Mouse (Mus musculus) ovary, adult 18-20 months (tissue): Measurements from ENCODE around the gene Trub1.

ENCODE experiments used
- DNase-seq: peaks from one replicate; pipeline ENCODE4 v3.0.0; 2022; ENCODE audit warnings: low spot score, mixed read lengths

Gene Trub1

DNA sequence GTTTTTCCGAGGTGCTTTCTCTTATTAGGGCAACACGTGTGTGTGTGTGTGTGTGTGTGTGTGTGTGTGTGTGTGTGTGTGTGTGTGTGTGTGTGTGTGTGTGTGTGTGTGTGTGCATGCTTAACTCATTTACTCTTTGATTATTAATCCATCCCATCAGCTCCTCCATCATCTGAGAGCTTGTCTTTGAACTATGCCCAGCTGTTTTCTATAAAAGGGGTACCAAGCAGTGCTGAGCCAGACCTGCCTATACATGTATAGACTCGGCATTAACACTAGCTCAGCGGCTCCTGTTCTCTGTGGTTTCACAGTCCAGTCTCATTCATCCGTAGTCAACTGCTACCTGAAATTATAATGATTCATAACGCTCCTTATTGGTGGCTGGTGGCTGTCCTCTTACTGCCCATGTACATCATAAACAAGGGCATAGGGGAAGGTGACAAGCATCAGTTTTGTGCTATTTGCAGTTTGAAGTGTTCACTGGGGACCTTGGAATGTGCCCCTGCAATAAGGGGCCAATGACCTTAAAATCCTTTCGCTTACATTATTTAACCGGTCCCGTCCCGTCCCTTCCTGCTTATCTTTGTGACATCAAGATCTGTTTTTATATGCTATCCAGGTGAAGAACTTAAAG is 45.5 kb downstream of the Trub1 start:
- DNase-seq, result no peak

- no peak for DNase-seq
Observed at GRCm38 (mm10) chr19:57498884-57499410, 46.2 kb downstream of the Trub1 start.

DNA sequence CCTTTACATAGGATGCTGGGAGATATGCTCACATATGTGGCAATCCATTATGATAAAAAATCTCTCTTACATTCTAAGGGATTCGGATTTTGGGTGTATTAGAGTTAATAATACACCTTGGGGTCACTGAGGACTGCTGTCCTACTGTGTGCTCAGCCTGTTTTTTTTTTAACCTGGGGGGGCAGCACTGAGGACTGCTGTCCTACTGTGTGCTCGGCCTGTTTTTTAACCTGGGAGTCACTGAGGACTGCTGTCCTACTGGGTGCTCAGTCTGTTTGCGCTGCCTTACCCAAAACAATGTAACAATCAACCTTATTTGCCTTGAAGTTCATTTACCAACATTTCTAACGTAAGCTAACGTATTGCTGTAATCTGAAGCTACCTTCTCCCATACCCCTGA is 47.5 kb downstream of the Trub1 start:
- DNase-seq, result no peak

GRCm38 (mm10) chr19:57503144-57503543 is 50.4 kb downstream of the Trub1 start:
- DNase-seq, result no peak

DNA sequence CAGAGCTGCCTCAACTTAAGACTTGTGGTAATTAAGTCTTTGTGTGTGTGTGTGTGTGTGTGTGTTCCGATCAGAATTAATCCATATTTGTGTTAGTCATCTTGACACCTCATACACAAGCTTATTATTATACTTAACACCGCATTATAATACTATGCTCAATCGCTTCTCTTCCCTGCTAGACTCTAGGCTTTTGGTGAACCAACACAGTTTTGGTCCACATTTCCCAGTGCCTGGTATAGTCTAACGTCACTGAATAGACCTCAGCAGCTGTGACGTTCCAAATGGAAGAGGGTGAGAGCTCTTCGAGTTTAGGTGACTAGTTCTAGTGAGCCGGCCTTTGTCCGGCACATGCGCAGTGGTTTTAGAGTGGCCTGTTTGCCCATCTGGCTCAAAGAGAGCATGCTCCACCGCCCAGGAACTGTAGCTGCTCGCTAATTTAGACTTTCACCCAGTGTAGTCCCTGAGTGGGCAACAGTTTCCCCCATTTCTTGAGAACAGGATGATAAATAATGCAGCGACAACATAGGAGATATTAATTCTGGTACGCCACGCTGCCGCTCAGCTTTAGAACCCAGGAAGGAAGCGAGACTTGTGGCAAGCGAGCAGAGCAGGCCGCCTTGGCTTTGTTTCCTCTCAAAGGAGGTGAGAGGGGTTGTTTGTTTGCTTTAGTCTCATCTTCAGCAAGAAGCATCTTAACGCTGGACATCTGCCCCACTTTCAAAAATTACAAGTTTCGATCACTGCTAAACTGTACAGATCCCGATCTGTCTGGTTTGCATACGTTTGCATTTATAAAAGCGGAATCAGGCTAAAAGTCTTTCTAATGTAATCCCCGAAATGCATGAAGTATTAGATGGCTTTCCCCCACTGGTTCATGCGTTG is 52.6 kb downstream of the Trub1 start:
- no peak for DNase-seq

- DNase-seq, result no peak
Observed at GRCm38 (mm10) chr19:57506591-57506990, 53.9 kb downstream of the Trub1 start.

DNA sequence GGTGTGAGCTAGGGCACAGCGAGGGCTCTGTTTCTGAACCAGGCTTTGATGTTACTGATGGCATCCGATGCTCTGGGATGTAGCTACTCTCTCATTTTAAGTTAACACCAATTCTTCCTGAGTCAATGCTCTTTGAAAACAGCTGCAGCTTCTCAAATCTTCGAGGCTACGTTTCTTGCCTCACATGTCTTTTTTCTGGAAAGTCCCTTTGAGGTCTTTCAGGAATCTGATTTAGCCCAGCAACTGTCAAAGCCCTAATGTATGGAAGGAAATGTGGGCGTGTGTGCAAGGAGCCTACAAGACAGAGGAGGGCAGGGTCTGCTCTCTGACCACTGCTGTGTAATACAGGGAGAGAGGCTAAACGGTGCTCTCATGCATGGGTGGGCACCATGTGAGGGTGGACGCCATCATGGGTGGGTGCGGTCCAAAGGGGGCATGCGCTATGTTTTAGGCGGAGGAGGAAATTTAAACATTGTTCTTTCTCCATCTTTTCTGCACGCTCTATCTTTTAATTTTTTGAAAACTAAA is 55.6 kb downstream of the Trub1 start:
- DNase-seq, result no peak

GRCm38 (mm10) chr19:57509758-57510319 is 57.1 kb downstream of the Trub1 start:
- DNase-seq, result peak; percentile 70

DNA sequence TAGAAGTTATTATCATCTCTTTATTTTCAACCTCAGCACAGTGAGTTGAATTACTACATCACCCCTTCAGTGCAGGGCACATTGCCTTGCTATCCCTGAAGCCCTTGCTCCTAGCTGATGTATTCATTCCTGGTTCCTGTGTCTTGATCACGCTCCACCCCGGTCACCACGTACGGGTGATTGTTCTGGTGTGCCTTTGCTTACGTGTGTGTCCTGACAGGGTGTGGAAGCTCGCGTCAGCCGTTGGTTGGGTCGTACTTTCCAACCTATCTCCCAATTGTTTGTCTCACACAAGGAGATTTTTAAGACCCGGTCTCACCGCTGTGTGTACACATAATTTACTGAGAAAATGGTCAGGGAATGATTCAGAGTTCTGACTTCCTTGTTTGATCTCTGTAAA is 58.1 kb downstream of the Trub1 start:
- DNase-seq, result no peak

DNA sequence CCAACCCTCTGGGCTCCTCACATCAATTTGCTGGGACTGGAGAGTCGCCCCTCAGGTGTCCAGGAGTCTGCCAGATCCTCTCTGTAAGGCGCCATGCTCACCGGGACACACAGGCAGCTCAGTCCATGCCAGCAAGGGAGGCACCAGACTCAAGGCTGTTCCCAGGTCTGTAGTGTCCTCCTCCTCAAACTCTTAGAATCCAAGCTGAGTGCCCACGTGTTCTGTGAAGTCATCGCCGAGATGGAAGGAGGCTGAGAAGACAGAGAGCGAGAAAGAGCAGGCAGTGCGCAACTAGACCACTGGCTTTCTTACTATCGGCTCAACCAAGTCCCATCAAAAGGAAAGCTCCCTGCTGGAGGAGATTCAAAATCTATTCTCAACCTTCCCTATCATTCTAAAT is 60.4 kb downstream of the Trub1 start:
- peak; percentile 40 for DNase-seq

GRCm38 (mm10) chr19:57521721-57522120 is 69.0 kb downstream of the Trub1 start:
- peak; percentile 35 for DNase-seq

DNA sequence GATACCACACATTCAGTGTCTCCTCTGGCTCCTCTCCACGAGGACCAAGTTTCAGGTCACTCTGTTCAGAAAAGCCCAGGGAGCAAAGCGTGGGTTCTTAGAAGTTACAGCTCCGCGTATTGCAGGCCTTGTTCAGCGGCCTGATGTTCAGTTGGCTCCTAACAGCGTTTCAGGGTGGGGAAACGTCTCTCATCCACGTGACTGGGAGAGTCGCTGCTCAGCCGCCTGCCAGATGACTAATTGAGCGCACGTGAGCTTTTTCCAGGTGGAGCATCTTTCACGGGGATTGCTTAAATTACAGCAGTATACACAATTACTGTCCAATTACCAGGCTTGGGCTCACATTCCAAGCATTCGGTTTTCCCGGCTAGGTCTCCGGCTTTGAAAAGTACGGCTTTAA is 70.7 kb downstream of the Trub1 start:
- DNase-seq, result no peak

DNA sequence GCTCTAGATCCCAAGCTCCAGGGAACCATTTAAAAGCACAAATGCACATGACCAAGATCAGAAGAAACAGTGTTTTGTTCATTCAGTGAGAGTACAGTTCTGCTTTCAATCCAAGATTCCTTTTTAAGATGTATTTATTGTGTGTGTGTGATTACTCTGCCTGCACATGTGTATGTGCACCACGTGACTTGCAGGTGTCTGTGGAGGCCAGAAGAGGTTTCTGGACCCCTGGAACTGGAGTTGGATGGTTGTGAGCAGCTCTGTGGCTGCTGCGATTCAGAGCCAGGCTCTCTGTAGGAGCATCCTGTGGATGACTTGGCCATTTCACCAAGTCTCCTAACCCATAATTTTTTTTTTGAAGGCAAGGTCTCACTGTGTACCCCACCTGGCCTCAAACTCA is 73.0 kb downstream of the Trub1 start:
- no peak for DNase-seq

DNA sequence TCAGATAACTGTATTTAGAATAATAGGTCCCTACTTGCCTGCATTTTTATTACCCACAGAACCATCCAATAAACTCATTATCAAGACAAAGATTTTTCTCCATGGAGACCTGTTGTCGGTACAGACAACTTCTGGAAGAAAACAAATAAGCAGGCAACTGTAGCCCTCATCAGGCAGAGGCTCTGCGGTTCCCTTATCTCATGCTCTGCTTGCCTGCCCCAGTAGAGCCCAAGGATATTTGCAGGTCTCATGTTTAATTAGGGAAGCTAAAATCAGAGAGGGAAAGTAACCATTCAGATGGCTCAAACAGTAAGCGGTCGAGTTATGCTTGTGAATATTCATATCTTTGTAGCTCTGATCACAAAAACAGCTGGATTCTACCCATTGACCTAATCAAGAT is 77.5 kb downstream of the Trub1 start:
- peak; percentile 18 for DNase-seq

DNA sequence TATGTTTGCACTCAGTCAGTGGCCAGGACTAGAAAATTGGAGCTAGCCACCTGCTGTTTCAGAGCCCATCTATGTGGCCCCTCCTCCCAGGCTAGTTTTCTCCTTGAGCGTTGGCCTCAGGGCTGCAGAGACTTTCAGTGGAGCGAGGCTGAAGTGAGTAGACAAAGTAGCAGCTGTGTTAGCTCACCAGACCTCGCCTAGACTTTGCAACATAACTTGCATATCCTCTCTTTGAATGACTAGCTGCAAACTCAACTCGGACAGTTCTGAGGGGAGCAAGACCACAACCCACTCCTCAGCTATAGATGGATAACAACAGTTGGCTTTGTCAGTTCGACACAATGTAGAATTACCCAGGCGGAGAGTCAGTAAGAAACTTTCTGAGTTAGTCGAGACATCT is 81.5 kb downstream of the Trub1 start:
- DNase-seq, result no peak

GRCm38 (mm10) chr19:57536512-57536911 is 83.8 kb downstream of the Trub1 start:
- DNase-seq, result no peak

DNA sequence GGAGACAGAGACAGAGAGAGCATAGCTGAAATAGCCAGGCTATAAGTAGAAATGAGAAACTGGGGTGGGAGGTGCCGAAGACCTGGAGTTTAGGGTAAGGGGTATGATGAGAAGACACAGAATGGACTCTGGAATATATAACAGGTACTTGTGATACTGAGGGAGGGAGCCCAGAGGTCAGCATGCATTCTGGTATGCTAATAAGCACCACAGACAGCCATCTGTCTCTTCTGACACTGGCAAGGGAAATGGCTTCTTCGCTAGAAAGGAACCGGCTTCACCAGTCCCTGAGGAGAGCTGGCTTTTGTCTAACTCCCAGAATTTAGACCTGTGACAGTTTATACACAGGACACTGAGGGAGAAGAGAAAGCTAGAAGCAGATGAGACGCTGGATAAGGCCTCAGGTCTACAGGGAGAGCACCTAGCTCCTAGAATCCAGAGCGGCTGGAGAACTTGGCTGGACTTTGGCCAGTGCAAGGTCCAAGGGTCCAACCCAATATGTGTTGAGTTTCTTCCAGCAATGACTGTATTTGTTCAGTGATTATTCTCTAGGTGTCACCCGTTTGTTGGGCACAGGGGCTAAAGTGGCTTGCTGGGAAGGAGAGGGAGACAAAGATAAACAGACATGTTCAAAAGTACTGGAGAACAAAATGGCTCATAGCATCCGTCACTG is 84.9 kb downstream of the Trub1 start:
- DNase-seq, result no peak

- no peak for DNase-seq
Observed at GRCm38 (mm10) chr19:57540118-57540517, 87.4 kb downstream of the Trub1 start.
